Mouse (Mus musculus): ENCODE measurements around the gene Abhd10. TPM values are rescaled to one million over a fixed set of nuclear protein-coding genes. Genes with fewer than 3 reads are reported as not detected.

The Abhd10 gene
- polyA plus RNA-seq, 1 experiment from 2014 or later = 46.9 TPM

- Histone ChIP-seq H3K27ac (replicated peaks) (no peak overlapping the region), H3K4me1 (no peaks in the 10 kb centered on the region), H3K27me3 (ENCODE audit: low read depth, poor library complexity, severe bottlenecking) (no peaks in the 10 kb centered on the region), H3K4me3 (no peak overlapping the region), H3K9me3 (replicated peaks) (no peaks in the 10 kb centered on the region), H3K36me3 (peaks cover 55% of the 10 kb centered on the region)
- DNase-seq (ENCODE audit: low spot score) = no peak
- 91% methylated on average over 13 of the region's 13 CpGs for WGBS
Observed at GRCm38 (mm10) chr16:45762859-45763505, 20.2 kb upstream of the Abhd10 start.

- no peak for DNase-seq (ENCODE audit: low spot score)
- no peak overlapping the region for H3K4me3 ChIP-seq
- H3K27me3 ChIP-seq (ENCODE audit: low read depth, poor library complexity, severe bottlenecking) = no peaks in the 10 kb centered on the region
- peaks cover 56% of the 10 kb centered on the region for H3K36me3 ChIP-seq
- no peaks in the 10 kb centered on the region for H3K4me1 ChIP-seq
- WGBS = 81% methylated on average over 1 of the region's 1 CpGs
- no peaks in the 10 kb centered on the region for H3K9me3 ChIP-seq (replicated peaks)
- H3K27ac ChIP-seq (replicated peaks) = no peak overlapping the region
Observed at GRCm38 (mm10) chr16:45761425-45761824, 18.7 kb upstream of the Abhd10 start.

- 94% methylated on average over 9 of the region's 9 CpGs for WGBS
- no peak overlapping the region for H3K27ac ChIP-seq (replicated peaks)
- H3K4me3 ChIP-seq = no peak overlapping the region
- peaks cover 41% of the 10 kb centered on the region for H3K36me3 ChIP-seq
- no peaks in the 10 kb centered on the region for H3K4me1 ChIP-seq
- no peaks in the 10 kb centered on the region for H3K9me3 ChIP-seq (replicated peaks)
- DNase-seq (ENCODE audit: low spot score) = no peak
- no peaks in the 10 kb centered on the region for H3K27me3 ChIP-seq (ENCODE audit: low read depth, poor library complexity, severe bottlenecking)
Observed at GRCm38 (mm10) chr16:45758726-45759269, 16.0 kb upstream of the Abhd10 start.

GRCm38 (mm10) chr16:45757421-45758078, 14.8 kb upstream of the Abhd10 start:
- 91% methylated on average over 12 of the region's 12 CpGs for WGBS
- H3K4me1 ChIP-seq = no peaks in the 10 kb centered on the region
- H3K36me3 ChIP-seq = peaks cover 32% of the 10 kb centered on the region
- no peak overlapping the region for H3K27ac ChIP-seq (replicated peaks)
- DNase-seq (ENCODE audit: low spot score) = no peak
- no peaks in the 10 kb centered on the region for H3K9me3 ChIP-seq (replicated peaks)
- H3K27me3 ChIP-seq (ENCODE audit: low read depth, poor library complexity, severe bottlenecking) = no peaks in the 10 kb centered on the region
- H3K4me3 ChIP-seq = no peak overlapping the region

GRCm38 (mm10) chr16:45756855-45757254, 14.1 kb upstream of the Abhd10 start:
- Histone ChIP-seq H3K9me3 (replicated peaks) (no peaks in the 10 kb centered on the region), H3K4me1 (no peaks in the 10 kb centered on the region), H3K27ac (replicated peaks) (no peak overlapping the region), H3K4me3 (no peak overlapping the region), H3K27me3 (ENCODE audit: low read depth, poor library complexity, severe bottlenecking) (no peaks in the 10 kb centered on the region), H3K36me3 (peaks cover 35% of the 10 kb centered on the region)
- 51% methylated on average over 9 of the region's 9 CpGs for WGBS
- DNase-seq (ENCODE audit: low spot score) = no peak

- Histone ChIP-seq H3K4me3 (peak overlapping the region; percentile 76; the same call in 1 of the 2 replicates), H3K9me3 (replicated peaks) (no peaks in the 10 kb centered on the region), H3K27ac (replicated peaks) (peak overlapping the region; percentile 97), H3K27me3 (ENCODE audit: low read depth, poor library complexity, severe bottlenecking) (no peaks in the 10 kb centered on the region), H3K36me3 (peaks cover 18% of the 10 kb centered on the region), H3K4me1 (peaks cover 26% of the 10 kb centered on the region)
- WGBS = 68% methylated on average over 4 of the region's 4 CpGs
- DNase-seq (ENCODE audit: low spot score) = no peak
Observed at GRCm38 (mm10) chr16:45743591-45744144, 913 bp upstream of the Abhd10 start.

- H3K27me3 ChIP-seq (ENCODE audit: low read depth, poor library complexity, severe bottlenecking) = no peaks in the 10 kb centered on the region
- DNase-seq (ENCODE audit: low spot score) = no peak
- no peak overlapping the region for H3K27ac ChIP-seq (replicated peaks)
- H3K9me3 ChIP-seq (replicated peaks) = no peaks in the 10 kb centered on the region
- no peak overlapping the region for H3K4me3 ChIP-seq
- H3K4me1 ChIP-seq = peaks cover 15% of the 10 kb centered on the region
- 91% methylated on average over 8 of the region's 8 CpGs for WGBS
- peaks cover 61% of the 10 kb centered on the region for H3K36me3 ChIP-seq
Observed at GRCm38 (mm10) chr16:45737880-45738279, 4.9 kb downstream of the Abhd10 start.

- no peak overlapping the region for H3K27ac ChIP-seq (replicated peaks)
- no peaks in the 10 kb centered on the region for H3K9me3 ChIP-seq (replicated peaks)
- H3K36me3 ChIP-seq = peaks cover 73% of the 10 kb centered on the region
- 92% methylated on average over 3 of the region's 3 CpGs for WGBS
- no peak overlapping the region for H3K4me3 ChIP-seq
- H3K27me3 ChIP-seq (ENCODE audit: low read depth, poor library complexity, severe bottlenecking) = no peaks in the 10 kb centered on the region
- no peak for DNase-seq (ENCODE audit: low spot score)
- peaks cover 10% of the 10 kb centered on the region for H3K4me1 ChIP-seq
Observed at GRCm38 (mm10) chr16:45736724-45737123, 6.0 kb downstream of the Abhd10 start.

GRCm38 (mm10) chr16:45729163-45729562, 13.6 kb downstream of the Abhd10 start:
- Histone ChIP-seq H3K4me3 (no peak overlapping the region), H3K9me3 (replicated peaks) (no peaks in the 10 kb centered on the region), H3K4me1 (peaks cover 20% of the 10 kb centered on the region), H3K36me3 (peaks cover 59% of the 10 kb centered on the region), H3K27ac (replicated peaks) (no peak overlapping the region), H3K27me3 (ENCODE audit: low read depth, poor library complexity, severe bottlenecking) (no peaks in the 10 kb centered on the region)
- no peak for DNase-seq (ENCODE audit: low spot score)
- 88% methylated on average over 5 of the region's 5 CpGs for WGBS

GRCm38 (mm10) chr16:45724742-45725102, 18.0 kb downstream of the Abhd10 start:
- no peaks in the 10 kb centered on the region for H3K9me3 ChIP-seq (replicated peaks)
- H3K27ac ChIP-seq (replicated peaks) = peak overlapping the region; percentile 94
- peaks cover 62% of the 10 kb centered on the region for H3K4me1 ChIP-seq
- peaks cover 47% of the 10 kb centered on the region for H3K36me3 ChIP-seq
- under 1% methylated on average over 10 of the region's 10 CpGs for WGBS
- H3K4me3 ChIP-seq = peak overlapping the region; percentile 73
- no peaks in the 10 kb centered on the region for H3K27me3 ChIP-seq (ENCODE audit: low read depth, poor library complexity, severe bottlenecking)
- no peak for DNase-seq (ENCODE audit: low spot score)

GRCm38 (mm10) chr16:45724061-45724741, 18.6 kb downstream of the Abhd10 start, which contains the start of gene Tagln3:
Gene Tagln3 (minus strand): TSS chr16:45724608.
- no peaks in the 10 kb centered on the region for H3K9me3 ChIP-seq (replicated peaks)
- H3K4me1 ChIP-seq = peaks cover 62% of the 10 kb centered on the region
- H3K4me3 ChIP-seq = peak within 1 kb of the TSS; percentile 73
- DNase-seq (ENCODE audit: low spot score) = peak; percentile 84
- peak within 1 kb of the TSS; percentile 94 for H3K27ac ChIP-seq (replicated peaks)
- no peaks in the 10 kb centered on the region for H3K27me3 ChIP-seq (ENCODE audit: low read depth, poor library complexity, severe bottlenecking)
- peaks cover 47% of the 10 kb centered on the region for H3K36me3 ChIP-seq
- under 1% methylated on average over 30 of the region's 30 CpGs for WGBS

- Histone ChIP-seq H3K4me1 (peaks cover 62% of the 10 kb centered on the region), H3K27ac (replicated peaks) (peak overlapping the region; percentile 94), H3K4me3 (peak overlapping the region; percentile 73), H3K9me3 (replicated peaks) (no peaks in the 10 kb centered on the region), H3K36me3 (peaks cover 49% of the 10 kb centered on the region), H3K27me3 (ENCODE audit: low read depth, poor library complexity, severe bottlenecking) (no peaks in the 10 kb centered on the region)
- DNase-seq (ENCODE audit: low spot score) = no peak
- 48% methylated on average over 6 of the region's 6 CpGs for WGBS
Observed at GRCm38 (mm10) chr16:45723172-45723901, 19.4 kb downstream of the Abhd10 start.
